Comparison of ENCODE assay signal across 26 mouse cellular contexts in the genomic region with DNA sequence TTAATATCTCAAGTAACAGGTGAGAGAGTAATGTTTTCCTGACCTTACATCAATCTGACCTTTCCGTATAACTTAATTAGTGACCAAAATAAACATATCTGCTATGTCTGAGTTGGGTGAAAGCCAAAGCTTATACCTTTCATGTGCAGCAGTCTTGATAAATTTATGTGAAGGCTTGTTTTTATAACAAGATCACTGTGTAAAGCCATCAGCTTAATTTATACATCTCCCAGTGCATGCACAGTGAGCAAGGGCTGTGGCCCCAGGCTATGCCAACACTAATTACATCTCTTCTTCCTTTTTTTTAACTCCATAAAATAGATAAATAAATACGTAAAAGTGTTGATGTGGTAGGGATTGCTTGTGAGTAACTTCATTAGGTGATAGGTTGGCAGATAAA.
"Had no signal": no experiment of that assay in that cellular context is flagged by ENCODE, and none has a peak within 500 bp of the region (broad histone marks: within the 10 kb centered on the region; RNA-seq: fewer than 3 reads in every experiment).

No protein-coding gene starts in this region.

- H3K36me3 ChIP-seq: heart, embryonic 10.5 days; heart, embryonic 12.5 days; hindbrain, embryonic 10.5 days; hindbrain, embryonic 12.5 days; intestine, embryonic 15.5 days; limb, embryonic 10.5 days; limb, embryonic 12.5 days; liver, embryonic 13.5 days had no signal

- H3K4me1 ChIP-seq: heart, embryonic 10.5 days; heart, embryonic 12.5 days; hindbrain, embryonic 12.5 days; intestine, embryonic 15.5 days; limb, embryonic 10.5 days; limb, embryonic 12.5 days; liver, embryonic 13.5 days had no signal

- H3K9me3 ChIP-seq: heart, embryonic 10.5 days; heart, embryonic 12.5 days; hindbrain, embryonic 10.5 days; hindbrain, embryonic 12.5 days; intestine, embryonic 15.5 days; limb, embryonic 10.5 days; limb, embryonic 12.5 days had no signal

- H3K4me2 ChIP-seq: heart, embryonic 12.5 days; hindbrain, embryonic 12.5 days; hindbrain, embryonic 14.5 days; intestine, embryonic 15.5 days; limb, embryonic 12.5 days; liver, embryonic 11.5 days; liver, embryonic 13.5 days had no signal

- H3K27me3 ChIP-seq: heart, embryonic 12.5 days; hindbrain, embryonic 12.5 days; intestine, embryonic 15.5 days; limb, embryonic 12.5 days; liver, embryonic 13.5 days had no signal

- H3K4me3 ChIP-seq: heart, adult 2 months; heart, embryonic 10.5 days; heart, embryonic 12.5 days; hindbrain, embryonic 10.5 days; hindbrain, embryonic 12.5 days; intestine, embryonic 15.5 days; layer of hippocampus, adult 2 months; left cerebral cortex, adult 2 months; limb, embryonic 10.5 days; limb, embryonic 12.5 days; liver, embryonic 13.5 days had no signal

- H3K27ac ChIP-seq: heart, adult 2 months; heart, embryonic 10.5 days; hindbrain, embryonic 10.5 days; hindbrain, embryonic 12.5 days; hindbrain, embryonic 14.5 days; intestine, embryonic 15.5 days; layer of hippocampus, adult 2 months; left cerebral cortex, adult 2 months; limb, embryonic 10.5 days; limb, embryonic 12.5 days; liver, embryonic 13.5 days had no signal

- H3K9ac ChIP-seq: heart, embryonic 12.5 days; hindbrain, embryonic 12.5 days; hindbrain, embryonic 14.5 days; intestine, embryonic 15.5 days; limb, embryonic 12.5 days; liver, embryonic 13.5 days had no signal

- ATAC-seq: forebrain, embryonic 16.5 days; hindbrain, embryonic 16.5 days; inflammation-experienced regulatory T-cells, adult 6 months; intestine, embryonic 15.5 days; intestine, postnatal 0 days had no signal

- DNase-seq: gastrocnemius, postnatal 14 days; gastrocnemius, postnatal 36 days; heart, adult 11 months; heart, adult 2 months; heart, postnatal 10 days; heart, postnatal 4 days; kidney, adult 2 months; kidney, postnatal 25 days; kidney, postnatal 4 days; liver; liver, embryonic 13.5 days had no signal
